Mouse (Mus musculus): ENCODE data around the gene Olfr769.
"Not testable (repeated sequence)": the region's sequence is repeated elsewhere in the genome, so short reads cannot be mapped to it uniquely, and the experiment has no call there.

Olfr769 gene

DNA sequence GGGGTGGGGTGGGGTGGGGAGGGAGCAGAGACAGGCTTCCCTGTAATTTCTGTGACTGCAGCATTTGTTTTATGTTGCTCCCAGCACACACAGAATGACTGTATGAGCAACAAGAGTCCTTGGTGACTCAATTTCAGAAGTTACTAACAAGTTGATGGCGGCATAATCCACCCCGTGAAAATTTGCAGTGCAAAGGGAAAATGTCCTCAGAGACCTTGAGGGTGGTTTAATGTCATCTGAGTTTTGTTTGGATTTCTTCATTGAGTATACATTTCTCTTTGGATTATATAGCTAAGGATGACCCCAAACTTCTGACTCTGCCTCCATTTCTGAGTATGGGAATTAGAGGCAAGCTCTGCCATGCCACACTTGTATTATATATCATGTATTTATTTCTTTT, at the start of gene Olfr769:
TSS of gene Olfr769 (minus strand) at position 101 of the 400 bp plus-strand sequence.
- DNase-seq (ENCODE audit: low spot score in 2 of 2) = no peak

DNA sequence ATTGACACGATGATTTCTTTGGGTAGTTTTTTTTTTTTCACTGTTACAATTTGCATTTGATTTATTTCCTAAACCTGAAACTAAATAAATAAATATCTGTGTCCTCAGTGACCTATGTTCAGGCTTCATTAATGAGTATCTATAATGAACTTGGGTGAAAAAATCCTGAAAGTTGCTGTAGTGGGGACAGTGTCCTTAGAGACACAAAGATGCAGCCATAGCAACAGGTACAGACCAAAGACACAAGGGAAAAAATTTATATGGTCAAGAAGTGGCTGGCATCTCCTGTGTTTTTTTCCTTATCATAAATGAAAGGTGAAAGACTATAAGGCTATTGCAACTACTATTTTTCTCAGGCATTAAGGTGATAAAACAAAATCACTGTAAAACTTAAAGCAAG, 47.0 kb upstream of the Olfr769 start, which contains the start of gene Olfr771:
TSS of gene Olfr771 (minus strand) at position 101 of the 400 bp plus-strand sequence.
- no peak for DNase-seq (ENCODE audit: low spot score in 2 of 2)

DNA sequence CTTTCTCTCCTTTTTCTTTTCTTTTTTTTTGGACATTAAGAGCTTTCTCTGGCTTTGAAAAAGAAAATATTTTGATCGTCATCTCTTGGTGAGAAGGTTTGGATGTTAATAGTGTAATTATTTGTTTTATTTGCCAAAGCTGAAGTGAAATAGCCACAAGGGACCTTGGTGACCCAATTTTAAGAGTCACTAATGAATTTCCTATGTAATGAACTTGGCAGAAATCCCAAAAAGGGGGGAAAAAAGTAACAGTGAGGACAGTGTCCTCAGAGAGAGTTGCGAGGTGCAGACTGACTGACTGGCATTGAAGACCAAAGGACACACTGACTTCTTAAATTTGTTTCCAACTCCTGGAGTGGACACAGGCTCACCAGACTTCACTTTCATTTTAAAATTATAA, 21.2 kb upstream of the Olfr769 start, which contains the start of gene Olfr770:
TSS of gene Olfr770 (minus strand) at position 101 of the 400 bp plus-strand sequence.
- no peak for DNase-seq (ENCODE audit: low spot score in 2 of 2)

DNA sequence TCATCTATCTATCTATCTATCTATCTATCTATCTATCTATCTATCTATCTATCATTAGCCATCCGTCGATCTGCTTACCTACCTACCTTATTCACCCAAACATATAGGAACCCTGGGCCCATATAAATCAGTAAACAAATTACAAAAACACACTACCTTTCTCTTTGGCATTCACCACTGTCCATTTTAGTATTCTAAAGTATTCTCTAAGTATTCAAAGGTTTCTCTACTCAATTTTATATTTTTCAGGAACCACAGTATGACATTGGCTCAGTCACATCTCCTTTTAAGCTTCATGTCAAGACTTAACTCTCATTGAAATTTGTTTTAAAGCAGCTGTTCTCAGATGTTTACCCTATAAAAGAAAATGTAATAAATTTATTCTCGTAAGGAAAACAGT, 2.5 kb downstream of the Olfr769 start:
- DNase-seq (ENCODE audit: low spot score in 2 of 2) = no peak

DNA sequence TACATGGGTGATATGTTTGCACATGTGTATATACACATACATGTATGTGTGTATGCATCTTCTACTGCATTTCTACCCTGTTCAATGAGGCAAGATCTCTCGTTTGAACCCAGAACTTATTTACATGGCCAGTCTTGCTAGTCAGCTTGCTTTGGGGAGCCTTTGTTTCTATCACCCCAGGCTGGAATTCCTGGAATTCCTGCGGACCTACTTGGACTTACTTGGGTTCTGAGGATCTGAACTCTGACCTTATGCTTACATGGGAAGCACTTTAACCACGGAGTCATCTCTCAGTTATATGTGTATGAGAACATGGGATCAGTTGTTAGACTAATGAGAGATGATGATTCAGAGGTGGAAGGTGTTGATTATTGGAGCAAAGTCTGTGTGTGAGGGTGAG, 16.4 kb downstream of the Olfr769 start:
- DNase-seq (ENCODE audit: low spot score in 2 of 2) = no peak

DNA sequence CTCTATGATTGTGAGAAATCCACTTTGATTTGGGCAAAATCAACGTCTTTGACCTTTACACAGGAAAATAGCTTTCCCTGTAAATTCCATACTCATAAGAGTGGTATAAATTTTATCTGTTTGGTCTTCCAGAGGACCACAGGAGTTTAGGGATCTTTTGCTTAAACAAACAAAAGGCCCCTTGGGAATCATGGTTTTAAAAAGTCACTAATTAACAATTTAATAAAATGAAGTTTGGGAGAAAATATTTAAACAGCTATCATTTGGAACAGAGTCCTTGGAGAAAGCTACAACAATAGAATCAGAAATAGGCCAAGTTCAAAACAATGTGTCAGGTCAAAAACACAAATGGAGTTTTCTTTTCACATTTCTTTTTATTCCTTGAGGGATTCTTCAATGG, 18.4 kb downstream of the Olfr769 start, which contains the start of gene Olfr768:
TSS of gene Olfr768 (minus strand) at position 101 of the 400 bp plus-strand sequence.
- DNase-seq (ENCODE audit: low spot score in 2 of 2) = no peak

DNA sequence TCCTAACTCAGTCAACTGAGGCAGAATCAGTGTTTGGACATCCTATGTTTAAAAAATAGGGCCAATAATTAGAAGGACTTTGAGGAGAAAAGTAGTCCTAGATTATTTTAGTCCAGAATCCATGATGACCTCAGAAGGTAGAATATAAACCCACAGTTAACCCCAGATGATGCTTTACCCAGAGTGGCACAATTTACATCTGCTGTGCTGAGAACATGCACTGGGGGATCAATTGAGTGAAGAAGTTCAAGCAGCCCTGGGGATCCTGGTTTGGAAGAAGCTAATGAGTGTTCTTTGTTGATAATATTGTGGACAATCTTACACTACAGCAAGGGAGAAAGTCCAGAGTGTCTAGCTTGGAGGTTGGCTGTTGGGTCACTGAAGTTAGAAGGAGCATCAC, 34.9 kb downstream of the Olfr769 start, which contains the start of gene Olfr767:
TSS of gene Olfr767 (minus strand) at position 101 of the 400 bp plus-strand sequence.
- not testable (repeated sequence) for DNase-seq (ENCODE audit: low spot score in 2 of 2)

DNA sequence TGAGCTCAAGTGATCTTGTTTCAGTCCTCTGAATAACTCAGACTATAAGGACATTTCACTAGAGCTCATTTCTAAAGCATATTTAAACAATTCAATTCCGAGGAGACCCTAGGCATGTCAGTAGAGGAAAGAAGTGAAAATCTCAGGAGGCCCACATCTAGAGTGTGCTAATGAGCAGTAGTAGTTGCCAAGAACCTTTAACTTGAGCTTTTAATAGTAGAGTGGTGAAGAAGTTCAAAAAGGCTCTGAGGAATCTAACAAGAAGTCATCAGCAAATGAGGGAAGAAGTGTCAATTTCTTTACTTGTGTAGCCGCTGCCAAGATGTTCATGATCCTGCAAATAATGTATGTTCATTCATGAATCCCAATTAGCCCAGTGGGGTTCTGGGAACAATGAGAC, 48.8 kb downstream of the Olfr769 start, which contains the start of gene Olfr766-ps1:
TSS of gene Olfr766-ps1 (minus strand) at position 101 of the 400 bp plus-strand sequence.
- no peak for DNase-seq (ENCODE audit: low spot score in 2 of 2)

Data from thymus, postnatal 10 days (tissue).